Mouse (Mus musculus) forebrain, embryonic 11.5 days (tissue): ENCODE data around the gene Utf1. TPM values are rescaled to one million over a fixed set of nuclear protein-coding genes. Genes with fewer than 3 reads are reported as not detected.

Source experiments
- ATAC-seq: fragments of 200-750 bp; cut with Nextera tagmentation; replicated peaks from 2 replicates; pipeline ENCODE4 v1.8.0; 2017; ENCODE audit warnings: moderate TSS enrichment; ENCODE audit not compliant: low FRiP score
- DNase-seq: peaks from one replicate; pipeline ENCODE4 v3.0.0-alpha.2; 2017; ENCODE audit warnings: low spot score
- H3K27ac ChIP-seq: fragments of 300-500 bp; sonication (generic); 2 replicates; pipeline ENCODE4 v1.5.1; 2014; ENCODE audit warnings: low read depth, low read length
- H3K27me3 ChIP-seq: fragments of 300-500 bp; sonication (generic); 2 replicates; pipeline ENCODE4 v1.6.1; 2014; ENCODE audit warnings: mild to moderate bottlenecking, low read length, mixed read lengths; ENCODE audit not compliant: control insufficient read depth, insufficient read depth
- H3K36me3 ChIP-seq: fragments of 300-500 bp; sonication (generic); 2 replicates; pipeline ENCODE4 v1.6.1; 2014; ENCODE audit warnings: mild to moderate bottlenecking, low read length, moderate library complexity, mixed read lengths; ENCODE audit not compliant: control insufficient read depth, insufficient read depth
- H3K4me1 ChIP-seq: fragments of 300-500 bp; sonication (generic); replicated peaks from 2 replicates; pipeline ENCODE4 v1.6.1; 2014; ENCODE audit warnings: low read length, mixed read lengths; ENCODE audit not compliant: control insufficient read depth, insufficient read depth
- H3K4me2 ChIP-seq: fragments of 300-500 bp; sonication (generic); 2 replicates; pipeline ENCODE4 v1.6.1; 2014; ENCODE audit warnings: low read depth, mild to moderate bottlenecking, low read length, moderate library complexity, mixed read lengths; ENCODE audit not compliant: severe bottlenecking
- H3K4me3 ChIP-seq: fragments of 300-500 bp; sonication (generic); 2 replicates; pipeline ENCODE4 v1.5.1; 2014; ENCODE audit warnings: low read depth, low read length
- H3K9ac ChIP-seq: fragments of 300-500 bp; sonication (generic); 2 replicates; pipeline ENCODE4 v1.6.1; 2014; ENCODE audit warnings: low read length
- H3K9me3 ChIP-seq: fragments of 300-500 bp; sonication (generic); 2 replicates; pipeline ENCODE4 v1.6.1; 2016; ENCODE audit warnings: low read length, mixed read lengths; ENCODE audit not compliant: control insufficient read depth
- WGBS: fragments of 180-500 bp; shearing (Covaris S2); extraction: QIAGEN DNeasy Blood & Tissue Kit; methylation state at CpG from one replicate; pipeline ENCODE4 v1.1.7; 2014; 5-methylcytosine and 5-hydroxymethylcytosine counted together
- polyA plus RNA-seq: library from polyadenylated mRNA; unstranded; fragments of >200 nt; fragmentation: Nextera tagmentation; extraction: Ambion mirVana; gene quantifications from 2 replicates; pipeline ENCODE4 v1.2.1, GENCODE M21; 2014

Utf1 gene
- polyA plus RNA-seq, 1 experiment from 2014 or later: not detected

DNA sequence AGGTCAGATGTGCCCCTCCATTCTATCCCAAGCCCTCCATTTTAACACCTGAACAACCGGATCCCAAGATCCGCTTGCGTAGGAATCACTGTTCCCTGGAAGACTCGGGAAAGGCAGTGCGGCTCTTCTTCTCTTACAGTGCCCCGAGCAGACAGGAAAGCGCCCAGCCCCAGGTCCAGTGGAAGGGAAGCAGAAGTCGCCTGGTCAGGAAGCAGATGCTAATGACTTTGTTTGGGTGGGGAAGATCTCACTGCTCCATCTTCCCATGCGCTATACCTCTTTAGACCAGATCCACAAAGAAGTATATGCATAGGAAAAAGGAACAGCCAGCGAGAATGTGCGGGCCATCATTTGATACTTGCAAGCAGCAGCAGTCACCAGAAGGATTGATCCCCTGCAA lies 13.8 kb downstream of the Utf1 start:
- H3K27me3 ChIP-seq: no peaks in the 10 kb centered on the region; the same call in 1 of the 2 replicates
- no peak overlapping the region for H3K4me3 ChIP-seq
- H3K4me2 ChIP-seq: no peak overlapping the region
- H3K27ac ChIP-seq: no peak overlapping the region
- DNase-seq (no peak), ATAC-seq (no peak)
- H3K36me3 ChIP-seq: no peaks in the 10 kb centered on the region
- H3K9ac ChIP-seq: no peak overlapping the region
- no peaks in the 10 kb centered on the region for H3K9me3 ChIP-seq
- H3K4me1 ChIP-seq: no peaks in the 10 kb centered on the region
- 65% methylated on average over 11 of the region's 11 CpGs for WGBS

DNA sequence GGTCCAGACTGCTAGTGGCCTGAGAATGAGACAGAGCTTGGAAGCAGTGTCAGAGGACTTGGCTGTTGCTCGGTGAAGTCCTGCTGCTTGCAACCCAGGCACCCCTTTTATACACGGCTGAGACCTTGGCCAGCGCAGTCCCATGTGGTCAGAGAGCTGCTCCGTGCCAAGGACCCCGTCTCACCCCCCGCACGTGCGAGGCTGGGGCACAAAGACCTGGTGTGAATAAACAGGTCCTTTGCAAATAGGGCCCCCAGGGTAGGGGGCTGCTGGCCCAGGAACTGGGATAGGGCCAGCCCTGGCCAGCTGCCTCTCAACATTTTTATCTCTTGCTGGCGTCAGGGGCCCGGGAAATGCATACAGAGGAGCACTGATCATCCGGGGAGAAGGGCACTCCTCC lies 14.4 kb downstream of the Utf1 start:
- Histone ChIP-seq H3K4me2 (no peak overlapping the region), H3K27ac (no peak overlapping the region), H3K27me3 (no peaks in the 10 kb centered on the region), H3K36me3 (no peaks in the 10 kb centered on the region), H3K9ac (no peak overlapping the region), H3K4me3 (no peak overlapping the region), H3K4me1 (no peaks in the 10 kb centered on the region), H3K9me3 (no peaks in the 10 kb centered on the region)
- WGBS: 41% methylated on average over 11 of the region's 11 CpGs
- ATAC-seq (no peak), DNase-seq (no peak)

DNA sequence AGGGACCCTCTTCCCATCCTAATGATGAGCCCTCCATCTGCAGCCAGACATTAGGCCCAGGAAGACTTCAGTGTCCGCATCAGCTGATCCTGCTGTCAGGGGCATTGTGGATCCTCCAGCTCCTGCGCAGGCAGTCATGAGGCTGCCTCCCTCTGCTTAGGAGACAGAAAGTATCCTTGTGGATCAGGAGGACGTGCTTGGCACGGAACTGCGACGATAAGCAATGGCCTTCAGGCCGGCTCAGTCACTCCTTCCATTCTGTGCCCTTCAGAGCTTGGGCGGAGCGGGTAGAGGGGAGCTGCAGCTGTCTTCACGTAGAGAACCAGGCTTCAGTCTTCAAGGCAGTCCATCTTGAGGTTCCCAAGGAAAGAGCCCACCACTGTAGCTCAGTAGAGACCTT lies 17.6 kb downstream of the Utf1 start:
- no peak for ATAC-seq
- Histone ChIP-seq H3K4me3 (no peak overlapping the region), H3K27ac (no peak overlapping the region), H3K36me3 (no peaks in the 10 kb centered on the region), H3K9me3 (no peaks in the 10 kb centered on the region), H3K4me1 (no peaks in the 10 kb centered on the region), H3K27me3 (no peaks in the 10 kb centered on the region), H3K9ac (no peak overlapping the region), H3K4me2 (no peak overlapping the region)
- DNase-seq: no peak
- whole genome bisulfite sequencing: 90% methylated on average over 10 of the region's 10 CpGs

DNA sequence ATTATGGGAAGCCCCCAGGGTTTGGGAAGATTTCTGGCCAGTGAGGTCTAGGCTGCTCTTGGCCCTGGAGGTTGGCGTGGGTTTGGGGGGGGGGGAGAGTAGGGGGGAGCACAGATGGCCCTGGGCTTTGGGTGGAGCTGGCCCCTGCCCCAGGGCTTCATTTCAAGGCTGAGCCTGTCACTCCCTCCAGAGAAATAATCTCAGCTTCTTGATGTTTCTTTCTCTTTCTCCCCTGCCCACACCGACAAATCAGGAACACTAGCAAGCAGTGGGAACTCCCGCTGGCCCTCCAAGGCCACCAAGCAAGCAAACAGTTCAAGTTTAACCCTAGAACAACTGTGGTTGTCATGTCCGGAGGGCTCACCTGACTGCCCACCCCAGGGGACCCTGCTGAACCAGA lies 20.2 kb downstream of the Utf1 start:
- Histone ChIP-seq H3K27ac (no peak overlapping the region), H3K36me3 (no peaks in the 10 kb centered on the region), H3K27me3 (no peaks in the 10 kb centered on the region), H3K4me3 (no peak overlapping the region), H3K9ac (no peak overlapping the region), H3K4me2 (no peak overlapping the region), H3K4me1 (no peaks in the 10 kb centered on the region; the same call in 1 of the 2 replicates), H3K9me3 (no peaks in the 10 kb centered on the region)
- ATAC-seq (no peak), DNase-seq (no peak)
- 60% methylated on average over 4 of the region's 4 CpGs for WGBS

DNA sequence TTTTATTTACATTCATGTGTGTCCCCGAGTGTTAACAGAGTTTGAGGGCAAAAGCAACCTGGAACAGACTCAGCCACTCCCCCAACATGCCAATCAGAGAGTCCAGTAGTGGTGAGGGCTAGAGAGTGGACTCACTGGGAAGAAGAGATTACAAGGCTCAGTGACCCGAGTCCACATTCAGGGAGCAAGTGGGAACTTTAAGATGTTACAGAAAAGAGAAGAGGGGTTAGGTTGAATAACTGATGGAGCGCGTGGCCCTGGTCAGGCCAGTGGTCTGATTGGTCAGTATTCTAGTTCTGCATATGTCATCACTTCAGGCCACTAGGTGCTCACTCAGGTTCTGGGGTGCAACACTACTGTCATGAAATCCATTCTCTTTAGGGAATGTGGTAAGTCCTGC lies 23.6 kb downstream of the Utf1 start:
- DNase-seq: no peak
- Histone ChIP-seq H3K9ac (no peak overlapping the region), H3K27me3 (no peaks in the 10 kb centered on the region), H3K4me1 (no peaks in the 10 kb centered on the region; the same call in 1 of the 2 replicates), H3K4me3 (no peak overlapping the region), H3K36me3 (no peaks in the 10 kb centered on the region), H3K4me2 (no peak overlapping the region), H3K9me3 (no peaks in the 10 kb centered on the region), H3K27ac (no peak overlapping the region)
- WGBS: 7% methylated on average over 4 of the region's 4 CpGs
- no peak for ATAC-seq

DNA sequence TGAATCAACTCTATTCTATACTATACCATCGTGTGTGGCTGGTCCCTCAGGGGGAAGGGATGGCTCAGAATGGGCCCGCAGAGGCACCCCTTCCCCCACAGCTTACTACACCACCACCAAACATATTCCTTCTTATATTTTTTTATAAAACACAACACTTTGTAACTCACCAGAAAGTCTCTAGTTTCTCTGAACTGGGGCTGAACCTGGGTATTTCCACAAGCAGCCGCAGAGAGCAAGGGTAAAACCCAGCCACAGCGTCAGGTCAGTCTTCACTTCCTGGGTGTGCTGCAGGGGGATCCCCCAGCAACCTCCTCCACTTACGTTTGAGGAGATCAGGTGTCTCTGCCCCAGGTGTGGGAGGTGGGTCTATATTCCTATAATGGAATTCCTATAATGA lies 24.8 kb downstream of the Utf1 start:
- Histone ChIP-seq H3K9ac (no peak overlapping the region), H3K9me3 (no peaks in the 10 kb centered on the region), H3K4me1 (no peaks in the 10 kb centered on the region; the same call in 1 of the 2 replicates), H3K27me3 (no peaks in the 10 kb centered on the region), H3K4me2 (no peak overlapping the region), H3K36me3 (no peaks in the 10 kb centered on the region), H3K4me3 (no peak overlapping the region), H3K27ac (no peak overlapping the region)
- DNase-seq: no peak
- WGBS: 51% methylated on average over 5 of the region's 5 CpGs
- no peak for ATAC-seq

DNA sequence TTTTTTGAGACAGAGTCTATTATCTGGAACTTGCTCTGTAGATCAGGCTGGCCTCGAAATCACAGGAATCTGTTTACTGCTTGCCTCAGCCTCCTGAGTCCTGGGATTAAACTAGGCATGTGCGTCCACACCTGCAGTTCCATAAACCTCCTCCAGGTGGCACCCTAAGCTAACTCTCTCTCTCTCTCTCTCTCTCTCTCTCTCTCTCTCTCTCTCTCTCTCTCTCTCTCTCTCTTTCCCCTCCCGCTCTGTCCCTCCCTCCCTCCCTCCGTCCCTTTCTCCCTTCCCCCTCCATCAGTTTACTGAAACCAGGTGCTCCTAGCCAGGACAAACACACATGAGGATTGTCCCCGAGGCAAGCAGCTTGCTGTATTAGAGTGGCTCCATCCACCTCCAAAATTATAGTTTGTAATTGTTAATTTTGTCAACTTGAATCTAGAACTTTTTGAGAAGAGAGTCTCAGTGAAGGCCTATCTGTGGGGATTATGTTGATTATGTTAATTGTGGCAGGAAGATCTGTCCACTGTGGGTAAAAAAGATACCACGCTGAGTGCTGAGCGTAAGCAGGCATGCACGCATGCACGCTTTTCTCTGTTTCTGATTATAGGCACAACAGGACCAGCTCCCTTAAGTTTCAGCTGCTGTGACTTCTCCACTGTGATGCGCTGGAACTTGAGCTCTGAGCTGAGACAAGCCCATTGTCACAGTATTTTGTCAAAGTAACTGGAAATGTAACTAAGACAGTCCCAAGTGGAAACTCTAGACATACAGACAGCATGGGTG lies 25.9 kb downstream of the Utf1 start:
- 32% methylated on average over 10 of the region's 10 CpGs for WGBS
- H3K27me3 ChIP-seq: no peaks in the 10 kb centered on the region
- ATAC-seq (peak; percentile 58; the same call in 1 of the 2 replicates), DNase-seq (peak; percentile 89)
- H3K9me3 ChIP-seq: no peaks in the 10 kb centered on the region
- no peak overlapping the region for H3K27ac ChIP-seq
- H3K4me3 ChIP-seq: no peak overlapping the region
- H3K9ac ChIP-seq: no peak overlapping the region
- no peaks in the 10 kb centered on the region; the same call in 1 of the 2 replicates for H3K4me1 ChIP-seq
- H3K36me3 ChIP-seq: no peaks in the 10 kb centered on the region
- H3K4me2 ChIP-seq: no peak overlapping the region

DNA sequence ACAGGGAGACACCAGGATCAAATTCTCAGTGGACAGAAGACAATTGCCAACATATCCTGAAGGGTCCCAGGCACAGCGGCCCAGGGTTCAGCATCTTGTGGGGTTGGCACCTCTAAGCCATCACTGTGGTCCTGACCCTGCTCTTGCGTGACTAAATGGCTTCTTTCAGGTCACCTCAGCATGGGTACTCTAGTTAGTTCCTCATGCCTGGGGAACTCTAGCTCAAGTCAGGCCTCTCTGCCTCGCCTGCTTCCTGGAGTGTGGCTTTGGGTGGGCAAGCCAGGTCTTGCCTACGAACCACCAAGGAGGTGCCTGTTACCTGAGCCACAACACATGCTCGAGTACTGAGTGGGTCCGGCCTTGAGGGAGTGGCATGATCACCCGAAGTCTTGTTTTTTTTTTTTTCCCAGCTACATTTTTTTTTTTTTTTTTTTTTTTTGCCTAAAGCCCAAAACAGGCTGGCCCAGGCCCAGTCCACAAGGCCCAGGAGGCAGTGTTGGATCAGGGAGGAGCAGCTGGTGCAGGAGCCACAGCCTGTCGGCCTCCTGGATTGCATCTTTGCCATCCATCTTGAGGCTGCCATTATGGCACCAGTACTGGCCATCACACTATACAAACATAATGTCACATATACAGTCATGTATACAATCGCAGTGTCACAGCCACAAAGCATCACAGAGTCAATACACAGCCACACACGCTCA lies 26.8 kb downstream of the Utf1 start:
- 86% methylated on average over 10 of the region's 10 CpGs for WGBS
- H3K9me3 ChIP-seq: no peaks in the 10 kb centered on the region
- no peak overlapping the region for H3K4me3 ChIP-seq
- ATAC-seq (no peak), DNase-seq (no peak)
- no peak overlapping the region for H3K9ac ChIP-seq
- H3K4me1 ChIP-seq: no peaks in the 10 kb centered on the region; the same call in 1 of the 2 replicates
- H3K27me3 ChIP-seq: no peaks in the 10 kb centered on the region
- H3K27ac ChIP-seq: no peak overlapping the region
- H3K36me3 ChIP-seq: no peaks in the 10 kb centered on the region
- no peak overlapping the region for H3K4me2 ChIP-seq
